25 mouse cellular contexts compared by ENCODE assay signal in genomic region chr6:119360925-119361702, GRCm38 (mm10). TPM values are rescaled to one million over a fixed set of nuclear protein-coding genes. Genes with fewer than 3 reads are reported as not detected.
A peak's percentile ranks its signal among the peaks of the same experiment; 100 is the strongest.
DNase-seq lines count a peak whose midpoint lies in the region; ATAC-seq lines count a peak whose summit lies in the region.
"Had no signal": no experiment of that assay in that cellular context is flagged by ENCODE, and none has a peak within 500 bp of the region (broad histone marks: within the 10 kb centered on the region; RNA-seq: fewer than 3 reads in every experiment).

No protein-coding gene starts in this region.

- DNase-seq in heart, embryonic 10.5 days (ENCODE audit: low spot score) = no peak
- DNase-seq in thymus, postnatal 14 days = no peak
- DNase-seq in left cerebral cortex, postnatal 4 days = no peak
- DNase-seq: adrenal gland, postnatal 25 days; cerebellum, adult 18-20 months; cerebellum, postnatal 36 days; forebrain, postnatal 0 days; gastrocnemius, postnatal 14 days; heart, postnatal 36 days; kidney, adult 9 months; kidney, postnatal 25 days; layer of hippocampus, postnatal 36 days; lung, embryonic 14.5 days; midbrain, embryonic 14.5 days had no signal

- H3K4me3 ChIP-seq in heart, embryonic 12.5 days = no peak overlapping the region
- no peak overlapping the region for H3K4me3 ChIP-seq in heart, embryonic 10.5 days
- no peak overlapping the region for H3K4me3 ChIP-seq in liver, embryonic 12.5 days
- H3K4me3 ChIP-seq in heart, embryonic 11.5 days (ENCODE audit: low read depth, low read length) = no peak overlapping the region
- H3K4me3 ChIP-seq: embryonic facial prominence, embryonic 15.5 days; heart, embryonic 15.5 days; hindbrain, embryonic 15.5 days; limb, embryonic 13.5 days; megakaryocyte, embryonic 14.5 days; neural tube, embryonic 12.5 days had no signal

- peak; percentile 69; the same call in 1 of the 2 replicates for ATAC-seq in heart, embryonic 12.5 days (ENCODE audit: insufficient number of reproducible peaks, low FRiP score)
- ATAC-seq in common myeloid progenitor, adult 5-6 weeks (replicated peaks; ENCODE audit: low read depth, poor library complexity, severe bottlenecking) = peak; percentile 59
- ATAC-seq in liver, embryonic 12.5 days = peak; percentile 99
- ATAC-seq in megakaryocyte progenitor cell, adult 5-6 weeks (replicated peaks; ENCODE audit: poor library complexity) = peak; percentile 79
- no peak; the same call in 1 of the 2 replicates for ATAC-seq in heart, embryonic 11.5 days (replicated peaks; ENCODE audit: insufficient number of reproducible peaks, low FRiP score, low TSS enrichment)
- ATAC-seq: forebrain, postnatal 0 days had no signal

- H3K9ac ChIP-seq in heart, embryonic 12.5 days = no peak overlapping the region
- peak overlapping the region; percentile 22; the same call in 1 of the 2 replicates for H3K9ac ChIP-seq in liver, embryonic 12.5 days
- no peak overlapping the region for H3K9ac ChIP-seq in heart, embryonic 11.5 days (ENCODE audit: low read depth, low read length)
- H3K9ac ChIP-seq: embryonic facial prominence, embryonic 15.5 days; forebrain, postnatal 0 days; heart, embryonic 15.5 days; hindbrain, embryonic 15.5 days; limb, embryonic 13.5 days; lung, embryonic 14.5 days; neural tube, embryonic 12.5 days had no signal

- 56% methylated on average over 3 of the region's 3 CpGs for WGBS in heart, embryonic 12.5 days
- WGBS in heart, embryonic 10.5 days = 62% methylated on average over 3 of the region's 3 CpGs
- WGBS in liver, embryonic 12.5 days (ENCODE audit: insufficient replicate concordance) = 33% methylated on average over 3 of the region's 3 CpGs
- WGBS in heart, embryonic 11.5 days (ENCODE audit: insufficient replicate concordance) = 56% methylated on average over 3 of the region's 3 CpGs

- no peaks in the 10 kb centered on the region for H3K27me3 ChIP-seq in heart, embryonic 12.5 days (replicated peaks)
- no peaks in the 10 kb centered on the region for H3K27me3 ChIP-seq in heart, embryonic 10.5 days (ENCODE audit: insufficient read depth, poor library complexity, severe bottlenecking)
- H3K27me3 ChIP-seq in liver, embryonic 12.5 days (replicated peaks) = no peaks in the 10 kb centered on the region
- no peaks in the 10 kb centered on the region for H3K27me3 ChIP-seq in heart, embryonic 11.5 days (ENCODE audit: control insufficient read depth, insufficient read depth, low read length)
- H3K27me3 ChIP-seq: embryonic facial prominence, embryonic 15.5 days; heart, embryonic 15.5 days; hindbrain, embryonic 15.5 days; limb, embryonic 13.5 days; megakaryocyte, embryonic 14.5 days; neural tube, embryonic 12.5 days had no signal

- H3K4me1 ChIP-seq in heart, embryonic 12.5 days (replicated peaks) = peaks cover 11% of the 10 kb centered on the region; the same call in 1 of the 2 replicates
- 0 out of 2 replicates have a peak, but pooled peaks cover 5% of the 10 kb centered on the region for H3K4me1 ChIP-seq in heart, embryonic 10.5 days
- H3K4me1 ChIP-seq in liver, embryonic 12.5 days = peaks cover 50% of the 10 kb centered on the region
- H3K4me1 ChIP-seq in heart, embryonic 11.5 days (ENCODE audit: control insufficient read depth, insufficient read depth, low read length) = no peaks in the 10 kb centered on the region
- H3K4me1 ChIP-seq: embryonic facial prominence, embryonic 15.5 days; hindbrain, embryonic 15.5 days; limb, embryonic 13.5 days; neural tube, embryonic 12.5 days had no signal

- no peak overlapping the region for H3K4me2 ChIP-seq in heart, embryonic 12.5 days
- H3K4me2 ChIP-seq in liver, embryonic 12.5 days = peak overlapping the region; percentile 53
- H3K4me2 ChIP-seq in heart, embryonic 11.5 days = no peak overlapping the region
- H3K4me2 ChIP-seq: embryonic facial prominence, embryonic 15.5 days; heart, embryonic 15.5 days; hindbrain, embryonic 15.5 days; limb, embryonic 13.5 days; lung, embryonic 14.5 days; neural tube, embryonic 12.5 days had no signal

- H3K9me3 ChIP-seq in heart, embryonic 12.5 days (replicated peaks) = no peaks in the 10 kb centered on the region
- H3K9me3 ChIP-seq in heart, embryonic 10.5 days = no peaks in the 10 kb centered on the region
- H3K9me3 ChIP-seq in liver, embryonic 12.5 days (replicated peaks) = no peaks in the 10 kb centered on the region
- no peaks in the 10 kb centered on the region for H3K9me3 ChIP-seq in heart, embryonic 11.5 days (replicated peaks; ENCODE audit: control insufficient read depth, low read length)
- H3K9me3 ChIP-seq: embryonic facial prominence, embryonic 15.5 days; heart, embryonic 15.5 days; hindbrain, embryonic 15.5 days; limb, embryonic 13.5 days; megakaryocyte, embryonic 14.5 days; neural tube, embryonic 12.5 days had no signal

- intact Hi-C loops in left cerebral cortex, postnatal 4 days (cut with DNase I) = no loop called here

- H3K27ac ChIP-seq in heart, embryonic 12.5 days (ENCODE audit: poor library complexity, severe bottlenecking) = no peak overlapping the region
- no peak overlapping the region for H3K27ac ChIP-seq in heart, embryonic 10.5 days
- H3K27ac ChIP-seq in liver, embryonic 12.5 days = peak overlapping the region; percentile 90
- no peak overlapping the region for H3K27ac ChIP-seq in heart, embryonic 11.5 days (ENCODE audit: low read depth, low read length)
- H3K27ac ChIP-seq: embryonic facial prominence, embryonic 15.5 days; heart, embryonic 15.5 days; hindbrain, embryonic 15.5 days; limb, embryonic 13.5 days; neural tube, embryonic 12.5 days had no signal

- H3K36me3 ChIP-seq in heart, embryonic 12.5 days = peaks cover 62% of the 10 kb centered on the region
- peaks cover 70% of the 10 kb centered on the region for H3K36me3 ChIP-seq in heart, embryonic 10.5 days
- peaks cover 92% of the 10 kb centered on the region for H3K36me3 ChIP-seq in liver, embryonic 12.5 days
- peaks cover 6% of the 10 kb centered on the region; the same call in 1 of the 2 replicates for H3K36me3 ChIP-seq in heart, embryonic 11.5 days (ENCODE audit: control insufficient read depth, insufficient read depth, low read length)

RNA-seq across cellular contexts. Expression of gene Lrtm2, which starts 30.5 kb away (rescaled TPM):
- 0.05 and 0.15 TPM in 2 replicates for polyA plus RNA-seq in heart, embryonic 12.5 days (2016; fragmentation: Nextera tagmentation; extraction: Ambion mirVana)
- 0.11 TPM in 1 of 2 replicates, not detected in the other for polyA plus RNA-seq in heart, embryonic 10.5 days (2016; fragmentation: Nextera tagmentation; extraction: Ambion mirVana)
- 0.24 TPM in 1 of 2 replicates, not detected in the other for total RNA-seq in common myeloid progenitor, adult 5-6 weeks (2017)
- not detected in 2 replicates for polyA plus RNA-seq in liver, embryonic 12.5 days (2016; fragmentation: Nextera tagmentation; extraction: Ambion mirVana)
- total RNA-seq in megakaryocyte progenitor cell, adult 5-6 weeks (2015) = 0.24 and 0.44 TPM in 2 replicates
- total RNA-seq in megakaryocyte progenitor cell, adult 5-6 weeks (2017) = 0.03 and 0.08 TPM in 2 replicates
- 0.20 TPM in 1 of 2 replicates, not detected in the other for polyA plus RNA-seq in heart, embryonic 11.5 days (2014; fragmentation: Nextera tagmentation; extraction: Ambion mirVana)
- 10 to 100 TPM; 21.5 to 22.5 TPM for total RNA-seq in left cerebral cortex, postnatal 4 days (2021)
- total RNA-seq: adrenal gland, postnatal 25 days had no signal
- polyA plus RNA-seq: limb, embryonic 13.5 days had no signal

RNA-seq across cellular contexts. Expression of gene Adipor2, which starts 56.4 kb away (rescaled TPM):
- polyA plus RNA-seq in heart, embryonic 12.5 days (2016; fragmentation: Nextera tagmentation; extraction: Ambion mirVana) = 27.8 and 30.2 TPM in 2 replicates
- polyA plus RNA-seq in heart, embryonic 10.5 days (2016; fragmentation: Nextera tagmentation; extraction: Ambion mirVana) = 27.2 and 27.4 TPM in 2 replicates
- total RNA-seq in common myeloid progenitor, adult 5-6 weeks (2017) = 93.7 and 111 TPM in 2 replicates
- polyA plus RNA-seq in liver, embryonic 12.5 days (2016; fragmentation: Nextera tagmentation; extraction: Ambion mirVana) = 30.2 TPM in 2 replicates
- total RNA-seq in megakaryocyte progenitor cell, adult 5-6 weeks (2015) = 57.1 and 64.4 TPM in 2 replicates
- total RNA-seq in megakaryocyte progenitor cell, adult 5-6 weeks (2017) = 71.4 and 85.8 TPM in 2 replicates
- 11.5 and 22.6 TPM in 2 replicates for polyA plus RNA-seq in heart, embryonic 11.5 days (2014; fragmentation: Nextera tagmentation; extraction: Ambion mirVana)
- 10 to 100 TPM; 39.5 to 40.2 TPM for total RNA-seq in left cerebral cortex, postnatal 4 days (2021)
